Mouse (Mus musculus) testis, adult 2 months (tissue): ENCODE data around the gene Dnaja2. TPM values are rescaled to one million over a fixed set of nuclear protein-coding genes. Genes with fewer than 3 reads are reported as not detected.

Source experiments
- H3K27ac ChIP-seq: fragments of 200-500 bp; 2 replicates; pipeline ENCODE4 v1.5.1; 2012; ENCODE audit warnings: low read depth, low read length; ENCODE audit not compliant: control insufficient read depth, insufficient read depth
- H3K27me3 ChIP-seq: fragments of 200-500 bp; 2 replicates; pipeline ENCODE4 v1.6.1; 2012; ENCODE audit warnings: mild to moderate bottlenecking, low read length, moderate library complexity; ENCODE audit not compliant: control insufficient read depth, insufficient read depth
- H3K36me3 ChIP-seq: fragments of 200-500 bp; 2 replicates; pipeline ENCODE4 v1.6.1; 2012; ENCODE audit warnings: mild to moderate bottlenecking, low read length; ENCODE audit not compliant: control insufficient read depth, insufficient read depth
- H3K4me1 ChIP-seq: fragments of 200-500 bp; 2 replicates; pipeline ENCODE4 v1.6.1; 2012; ENCODE audit warnings: low read length; ENCODE audit not compliant: control insufficient read depth, insufficient read depth
- H3K4me3 ChIP-seq: fragments of 200-500 bp; 2 replicates; pipeline ENCODE4 v1.5.1; 2012; ENCODE audit warnings: low read depth, mild to moderate bottlenecking, low read length, moderate library complexity, mixed read lengths; ENCODE audit not compliant: control insufficient read depth
- CTCF ChIP-seq: fragments of 200-500 bp; IDR thresholded peaks from 2 replicates; pipeline ENCODE4 v1.5.1; 2012; ENCODE audit warnings: low read depth, mild to moderate bottlenecking, inconsistent platforms, low read length, moderate library complexity; ENCODE audit not compliant: control insufficient read depth, insufficient read depth, insufficient replicate concordance
- POLR2A ChIP-seq: fragments of 200-500 bp; IDR thresholded peaks from 2 replicates; pipeline ENCODE4 v1.6.1; 2012; ENCODE audit warnings: low read depth, mild to moderate bottlenecking, inconsistent platforms, low read length, moderate library complexity; ENCODE audit not compliant: control insufficient read depth
- polyA plus RNA-seq: library from polyadenylated mRNA; depleted of rRNA; stranded (reverse); fragments of >200 nt; gene quantifications from 2 replicates; pipeline ENCODE4 v1.2.3, GENCODE M21; 2012

Gene Dnaja2
- polyA plus RNA-seq, 1 experiment, result 29.2 TPM

DNA sequence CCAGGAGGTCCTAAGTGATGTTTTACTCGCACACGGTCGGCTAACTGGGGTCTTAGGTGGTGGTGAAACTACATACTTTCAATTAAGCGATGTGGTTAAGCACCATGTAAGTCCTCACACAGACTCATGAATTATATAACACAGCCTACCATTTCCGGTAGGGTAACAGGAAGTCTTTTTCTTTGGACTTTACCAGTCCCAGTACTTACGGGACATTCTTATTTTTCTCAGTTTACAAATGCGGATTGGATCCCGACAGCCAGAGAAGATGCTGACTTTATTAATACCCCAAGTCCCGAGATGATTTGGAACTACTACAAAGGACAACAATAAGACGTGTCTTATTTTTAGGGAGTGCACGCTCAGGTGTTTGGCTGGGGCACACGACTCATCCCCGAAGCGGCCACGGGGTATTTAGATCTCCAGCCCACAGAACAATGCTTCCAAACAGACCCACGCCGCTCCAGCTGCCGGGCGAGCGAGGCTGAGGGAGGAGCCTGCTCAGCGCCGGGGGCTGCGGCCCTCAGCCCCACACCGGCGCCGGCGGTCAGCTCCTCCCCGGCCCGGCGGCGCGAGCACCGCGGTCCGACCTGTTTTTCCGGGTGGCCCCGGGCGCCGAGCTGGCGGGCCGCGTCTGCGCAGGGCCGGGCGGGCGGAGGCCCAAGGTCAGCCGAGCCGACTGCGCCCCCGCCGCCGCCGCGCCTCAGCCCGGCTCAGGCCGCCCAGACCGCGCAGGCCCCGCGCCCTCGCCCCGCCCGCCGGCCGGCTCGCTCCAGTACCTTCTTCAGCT lies 558 bp downstream of the Dnaja2 start:
- TF ChIP-seq POLR2A, result no peak
- TF ChIP-seq CTCF, result no peak
- no peaks in the 10 kb centered on the region; the same call in 1 of the 2 replicates for H3K4me1 ChIP-seq

DNA sequence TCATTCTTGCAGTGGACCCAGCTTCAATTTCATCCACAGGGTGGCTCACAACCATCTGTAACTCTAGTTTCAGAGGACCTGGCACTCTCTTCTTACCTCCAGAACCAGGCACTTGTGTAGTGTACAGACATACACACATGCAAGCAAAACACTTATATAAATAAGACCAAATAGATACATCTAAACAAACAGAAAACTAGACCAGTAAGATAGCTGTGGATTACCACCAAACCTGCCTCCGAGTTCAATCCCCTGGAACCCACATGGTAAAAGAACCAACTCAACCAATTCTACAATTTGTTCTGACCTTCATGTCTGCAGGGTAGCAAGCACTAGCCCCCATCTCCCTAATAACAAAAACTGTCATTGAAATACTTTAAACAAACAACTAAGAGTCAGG lies 3.2 kb downstream of the Dnaja2 start:
- no peak for TF ChIP-seq POLR2A
- TF ChIP-seq CTCF, result no peak
- Histone ChIP-seq H3K27ac (no peak overlapping the region), H3K36me3 (peaks cover 5% of the 10 kb centered on the region), H3K4me1 (no peaks in the 10 kb centered on the region; the same call in 1 of the 2 replicates), H3K4me3 (no peak overlapping the region), H3K27me3 (no peaks in the 10 kb centered on the region)

More for the DNA sequence above, 558 bp downstream of the Dnaja2 start:
- peak overlapping the region; percentile 99 for H3K27ac ChIP-seq
- H3K4me3 ChIP-seq, result peak overlapping the region; percentile 100
- no peaks in the 10 kb centered on the region for H3K36me3 ChIP-seq
- H3K27me3 ChIP-seq, result no peaks in the 10 kb centered on the region

DNA sequence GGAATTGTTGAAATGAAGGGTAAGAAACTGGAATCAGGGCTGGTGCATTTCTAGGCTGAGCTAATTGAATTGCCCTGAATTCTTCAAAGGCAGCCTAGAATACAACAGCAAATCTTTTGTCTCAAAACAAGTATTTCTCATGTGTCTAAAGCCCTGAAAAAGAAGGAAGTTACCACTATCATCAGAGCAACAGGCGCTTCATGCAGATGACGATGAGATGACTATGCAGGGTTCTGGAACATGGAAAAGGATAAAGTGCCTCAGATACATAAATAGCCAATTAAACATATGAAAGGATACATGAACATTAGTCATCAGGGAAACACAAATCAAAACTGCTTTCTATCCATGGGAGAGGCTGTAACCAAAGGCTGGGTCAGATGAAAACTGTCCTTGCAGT lies 18.8 kb downstream of the Dnaja2 start:
- H3K4me3 ChIP-seq, result no peak overlapping the region
- no peak overlapping the region for H3K27ac ChIP-seq
- no peak for TF ChIP-seq POLR2A
- no peak for TF ChIP-seq CTCF
- no peaks in the 10 kb centered on the region for H3K4me1 ChIP-seq
- no peaks in the 10 kb centered on the region for H3K36me3 ChIP-seq
- no peaks in the 10 kb centered on the region for H3K27me3 ChIP-seq

GRCm38 (mm10) chr8:85534163-85534562 lies 21.0 kb downstream of the Dnaja2 start:
- Histone ChIP-seq H3K4me1 (no peaks in the 10 kb centered on the region), H3K4me3 (no peak overlapping the region), H3K27ac (no peak overlapping the region), H3K27me3 (no peaks in the 10 kb centered on the region), H3K36me3 (no peaks in the 10 kb centered on the region)
- TF ChIP-seq CTCF, result no peak
- no peak for TF ChIP-seq POLR2A

DNA sequence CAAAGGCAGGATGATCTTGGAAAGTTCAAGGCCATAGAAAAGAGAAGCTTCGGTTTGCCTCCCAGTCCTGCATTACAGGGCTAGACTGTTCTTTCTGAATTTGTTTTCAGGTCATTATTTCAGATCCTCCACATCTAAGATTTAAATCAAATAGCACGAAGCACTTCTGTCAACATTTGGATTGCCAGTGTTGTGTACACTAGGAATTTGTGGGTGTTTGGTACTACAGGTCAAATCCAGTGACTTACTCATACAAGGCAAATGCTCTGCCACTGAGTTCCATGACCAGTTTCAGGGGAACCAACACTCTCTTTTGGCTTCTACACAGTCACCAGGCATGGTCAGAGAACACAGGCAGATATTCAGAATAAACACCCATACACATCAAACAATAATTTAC lies 21.7 kb downstream of the Dnaja2 start:
- Histone ChIP-seq H3K27me3 (no peaks in the 10 kb centered on the region), H3K36me3 (no peaks in the 10 kb centered on the region), H3K27ac (no peak overlapping the region), H3K4me1 (no peaks in the 10 kb centered on the region), H3K4me3 (no peak overlapping the region)
- no peak for TF ChIP-seq CTCF
- no peak for TF ChIP-seq POLR2A

GRCm38 (mm10) chr8:85532843-85533242 lies 22.3 kb downstream of the Dnaja2 start:
- H3K36me3 ChIP-seq, result no peaks in the 10 kb centered on the region
- H3K27ac ChIP-seq, result no peak overlapping the region
- H3K4me3 ChIP-seq, result no peak overlapping the region
- H3K27me3 ChIP-seq, result no peaks in the 10 kb centered on the region
- no peaks in the 10 kb centered on the region for H3K4me1 ChIP-seq
- TF ChIP-seq POLR2A (no peak), CTCF (no peak)

GRCm38 (mm10) chr8:85531471-85531870 lies 23.7 kb downstream of the Dnaja2 start:
- H3K27ac ChIP-seq, result no peak overlapping the region
- H3K4me1 ChIP-seq, result peaks cover 2% of the 10 kb centered on the region
- H3K27me3 ChIP-seq, result no peaks in the 10 kb centered on the region
- no peak for TF ChIP-seq CTCF
- no peak for TF ChIP-seq POLR2A
- no peak overlapping the region for H3K4me3 ChIP-seq
- no peaks in the 10 kb centered on the region for H3K36me3 ChIP-seq

DNA sequence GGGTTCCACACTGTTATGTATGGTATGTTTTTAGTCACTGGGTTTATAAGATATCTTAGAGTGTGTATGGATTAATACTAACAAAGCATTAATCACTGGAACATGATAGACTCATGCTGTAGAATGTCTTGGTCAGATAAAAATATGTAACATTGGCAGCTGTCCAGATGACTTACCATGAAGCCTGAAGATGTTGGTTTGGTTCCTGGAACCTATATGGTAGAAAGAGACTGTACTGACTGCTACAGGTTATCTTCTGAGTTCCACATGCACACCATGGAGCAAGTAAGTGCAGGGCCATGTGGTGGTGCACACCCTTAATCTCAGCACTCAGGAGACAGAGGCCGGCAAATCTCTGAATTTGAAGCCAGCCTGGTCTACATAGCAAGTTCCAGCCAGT lies 24.4 kb downstream of the Dnaja2 start:
- Histone ChIP-seq H3K27me3 (no peaks in the 10 kb centered on the region), H3K27ac (no peak overlapping the region), H3K4me1 (peaks cover 4% of the 10 kb centered on the region), H3K36me3 (no peaks in the 10 kb centered on the region), H3K4me3 (no peak overlapping the region)
- no peak for TF ChIP-seq CTCF
- TF ChIP-seq POLR2A, result no peak
